Mouse (Mus musculus) c-Kit-positive CD71-negative TER-119-negative erythroid progenitor cells, embryonic 14.5 days (primary cell): ENCODE data around the gene Ube2r2.

Experiments used
- DNase-seq: peaks from one replicate; pipeline ENCODE4 v3.0.0-alpha.2; 2013; ENCODE audit warnings: low read depth

The Ube2r2 gene

DNA sequence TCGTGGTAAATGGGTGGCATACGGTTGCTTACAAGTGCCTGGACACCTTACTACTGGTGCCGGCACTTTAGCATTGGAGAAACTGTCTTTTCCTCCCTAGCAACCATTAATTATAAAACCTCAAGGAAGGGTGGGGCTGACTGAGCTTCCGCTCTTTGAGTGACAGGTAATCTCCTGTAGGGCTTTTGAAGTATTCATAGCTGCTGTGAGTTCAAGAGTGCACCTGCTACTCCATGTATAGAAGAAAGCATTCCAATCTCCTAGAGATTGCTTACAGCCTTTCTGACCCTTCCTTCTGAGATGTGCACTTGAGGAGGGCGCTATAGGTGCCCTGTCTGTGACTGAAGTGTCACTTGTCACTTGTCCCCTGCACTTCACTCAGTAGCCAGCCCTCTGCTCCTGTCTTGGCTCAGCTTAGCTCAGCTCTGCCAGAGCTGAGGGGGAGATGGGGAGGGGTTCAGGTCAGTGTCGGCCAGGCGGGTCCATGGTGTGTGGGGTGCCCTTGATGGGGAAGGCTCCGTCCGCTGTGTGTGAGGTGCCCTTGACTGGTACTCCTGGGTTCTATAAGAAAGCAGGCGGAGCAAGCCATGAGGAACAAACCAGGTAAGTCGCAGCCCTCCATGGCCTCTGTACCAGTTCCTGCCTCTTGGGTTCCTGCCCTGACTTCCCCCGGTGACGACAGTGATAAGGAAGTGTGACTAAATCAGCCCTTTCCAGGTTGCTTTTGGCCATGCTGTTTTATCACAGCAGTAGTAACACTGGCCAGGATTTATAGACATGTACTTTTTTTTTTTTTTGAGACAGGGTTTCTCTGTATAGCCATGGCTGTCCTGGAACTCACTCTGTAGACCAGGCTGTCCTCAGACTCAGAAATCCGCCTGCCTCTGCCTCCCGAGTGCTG is 44.5 kb downstream of the Ube2r2 start:
- no peak for DNase-seq

DNA sequence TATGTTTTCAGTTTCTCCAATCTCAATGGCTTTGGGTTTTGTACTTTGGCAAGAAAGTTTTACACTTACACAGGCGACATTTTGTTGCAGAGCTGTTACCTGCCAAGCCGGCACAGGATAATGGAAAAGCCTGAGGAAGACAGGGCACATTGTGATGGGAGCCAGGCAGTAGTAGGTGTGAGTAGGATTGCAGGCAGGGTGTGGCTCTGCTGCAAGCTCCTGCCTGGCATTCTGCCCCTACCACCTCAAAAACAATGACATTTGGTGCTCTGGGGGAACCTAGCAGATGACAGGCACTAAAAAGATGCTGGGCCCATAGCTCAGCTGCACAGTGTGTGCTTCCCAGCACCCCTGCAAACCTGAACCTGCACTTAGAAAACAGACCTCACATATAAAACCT is 54.3 kb downstream of the Ube2r2 start:
- DNase-seq = no peak

DNA sequence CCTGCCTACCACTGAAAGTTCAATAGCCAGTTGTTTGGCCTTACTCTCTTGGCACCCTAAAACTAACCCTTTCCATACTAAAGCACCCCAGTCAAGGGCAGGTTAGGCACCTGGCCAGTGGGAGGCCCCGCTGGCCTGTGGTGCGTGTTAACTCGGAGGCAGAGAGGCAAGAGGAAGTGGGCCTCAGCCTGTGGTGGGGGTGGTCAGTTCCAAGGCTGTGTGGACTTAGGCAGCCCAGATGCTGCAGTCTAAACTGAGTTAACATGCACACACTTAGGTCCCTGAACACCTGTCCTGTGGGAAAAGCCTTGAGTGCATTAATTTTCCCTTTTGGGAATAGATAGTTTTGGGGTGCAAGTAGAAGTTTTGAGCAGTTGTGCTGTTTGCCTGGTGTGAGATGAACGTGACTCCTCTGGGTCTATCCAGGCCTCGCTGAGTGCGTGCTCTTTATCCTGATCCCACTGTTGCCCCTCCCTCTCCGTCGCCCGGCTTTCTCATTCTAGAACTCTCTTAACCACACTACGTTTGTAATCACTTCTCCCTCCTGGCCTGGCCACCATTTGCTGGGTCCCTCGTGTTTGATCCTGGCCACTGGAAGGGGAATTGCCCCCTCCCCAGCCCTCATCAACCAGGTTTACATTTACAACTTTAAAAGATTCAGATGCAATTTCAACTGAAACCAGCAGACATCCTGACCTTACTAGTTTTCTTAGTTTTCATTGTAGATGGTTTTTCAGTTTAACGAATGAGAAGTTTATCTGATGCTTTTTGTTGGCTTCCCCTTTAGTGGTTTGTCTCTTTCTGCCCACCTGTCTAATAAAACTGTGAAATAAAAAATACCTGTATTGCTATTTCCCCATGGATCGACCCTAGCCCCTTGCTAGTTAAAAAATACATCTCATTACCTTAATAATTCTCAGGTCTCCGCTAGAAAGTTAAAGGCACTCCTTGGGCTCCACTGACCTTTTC is 57.3 kb downstream of the Ube2r2 start:
- DNase-seq = no peak

DNA sequence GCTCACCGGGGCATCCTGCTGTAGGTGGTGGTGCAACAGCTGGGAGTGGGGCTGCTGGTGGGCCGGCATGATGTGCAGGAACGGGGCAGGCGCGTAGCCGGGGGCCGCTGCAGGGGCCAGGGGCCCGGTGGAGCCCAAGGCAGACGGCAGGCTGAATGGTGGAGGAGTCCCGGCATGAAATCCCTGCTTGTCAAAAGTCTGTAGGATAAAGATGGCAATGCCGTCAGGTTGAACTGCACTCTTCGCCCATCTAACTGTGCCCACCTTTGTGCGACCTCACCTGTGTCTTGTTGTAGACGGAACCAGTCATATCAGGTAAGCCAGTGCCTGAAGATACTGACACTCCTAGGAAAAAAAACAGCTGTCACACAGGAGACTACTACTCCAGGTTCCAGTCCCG is 59.8 kb downstream of the Ube2r2 start:
- DNase-seq = no peak

DNA sequence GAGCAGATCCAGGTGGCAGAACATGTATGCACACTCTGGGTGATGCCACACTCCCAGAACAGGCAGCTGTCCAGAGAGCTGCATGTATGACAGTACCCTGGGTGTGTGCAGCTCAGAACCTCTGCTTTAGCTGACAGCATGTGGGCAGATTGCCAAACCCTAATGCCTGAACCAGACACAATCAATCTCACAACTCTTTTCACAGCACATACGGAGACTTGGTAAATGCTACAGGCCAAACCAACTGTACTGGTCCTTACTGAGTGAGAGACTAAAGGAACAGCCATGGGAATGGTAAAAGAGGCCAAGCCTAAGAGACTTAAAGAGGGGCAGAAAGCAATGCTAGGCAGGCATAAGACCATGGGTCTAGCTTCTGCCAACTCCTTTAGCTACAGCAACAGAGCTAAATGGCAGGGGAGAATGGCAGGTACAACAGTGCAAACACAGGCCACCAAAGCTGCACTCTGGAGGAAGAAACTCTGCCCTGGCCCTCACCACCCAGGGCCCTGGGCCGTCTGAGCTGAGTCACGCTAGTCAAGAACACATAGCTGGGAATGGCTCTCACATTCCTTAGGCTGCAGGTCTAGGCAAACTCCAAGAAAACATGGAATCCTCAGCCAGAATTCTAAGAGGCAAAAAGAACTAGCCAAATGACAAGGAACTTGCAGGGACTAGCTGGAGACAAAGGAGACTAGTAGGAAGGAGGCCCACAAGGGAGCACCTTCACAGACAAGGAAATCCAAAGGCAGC is 61.5 kb downstream of the Ube2r2 start:
- DNase-seq = no peak

DNA sequence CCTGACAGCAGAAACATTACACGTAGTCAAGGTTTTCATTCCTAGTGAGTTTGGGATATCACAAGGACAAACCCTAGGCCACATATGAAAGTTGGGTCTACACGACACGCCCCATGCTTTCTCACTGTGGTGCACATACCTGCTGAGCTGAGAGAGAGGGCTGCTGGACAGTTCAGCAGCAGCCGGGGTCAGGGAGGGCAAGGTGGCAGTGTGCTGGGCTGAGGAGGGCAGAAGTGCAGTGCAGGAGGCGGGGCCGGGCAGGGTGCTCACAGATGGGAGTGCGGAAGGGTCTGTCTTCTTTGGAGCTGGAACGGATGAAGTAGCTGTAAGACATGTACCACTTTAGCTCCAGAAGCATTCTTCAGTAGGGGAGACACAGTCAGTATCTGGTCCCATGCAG is 66.6 kb downstream of the Ube2r2 start:
- DNase-seq = no peak

DNA sequence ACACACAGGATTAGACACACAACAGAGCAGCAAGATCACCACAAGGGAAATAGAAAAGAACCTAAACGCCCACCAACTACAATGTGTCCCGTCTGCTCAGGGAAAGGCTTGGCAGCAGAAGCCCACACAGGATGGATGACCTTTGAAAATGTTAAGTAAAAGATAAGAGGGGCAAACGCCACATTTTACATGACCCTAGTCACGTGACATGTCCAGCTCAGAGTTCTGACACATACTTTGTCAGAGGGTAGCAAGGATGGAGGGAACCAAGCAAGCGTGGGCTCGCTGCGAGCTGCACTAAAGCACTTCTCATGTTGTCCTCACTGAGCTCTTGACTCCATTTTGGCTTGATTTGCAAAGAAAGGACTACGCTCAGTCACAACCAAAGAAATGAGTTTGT is 70.2 kb downstream of the Ube2r2 start:
- no peak for DNase-seq

DNA sequence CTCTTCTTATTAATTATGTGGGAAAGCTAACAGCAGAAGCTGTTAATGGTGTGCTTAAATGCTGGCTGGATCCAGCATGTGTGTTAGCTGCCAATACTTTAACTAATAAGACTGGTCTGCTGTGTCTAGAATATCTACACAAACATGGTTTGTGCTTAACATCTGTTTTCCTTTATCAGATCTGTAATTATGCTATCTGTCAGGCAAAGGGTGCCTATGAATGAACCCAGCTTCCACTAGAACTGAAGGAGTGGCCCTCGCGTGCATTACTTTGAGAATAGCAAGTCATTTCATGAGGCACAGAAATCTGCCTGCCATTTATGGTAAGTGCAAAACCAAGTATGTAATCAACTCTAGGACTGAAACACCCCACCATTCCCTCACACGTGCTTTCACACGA is 72.5 kb downstream of the Ube2r2 start:
- no peak for DNase-seq

DNA sequence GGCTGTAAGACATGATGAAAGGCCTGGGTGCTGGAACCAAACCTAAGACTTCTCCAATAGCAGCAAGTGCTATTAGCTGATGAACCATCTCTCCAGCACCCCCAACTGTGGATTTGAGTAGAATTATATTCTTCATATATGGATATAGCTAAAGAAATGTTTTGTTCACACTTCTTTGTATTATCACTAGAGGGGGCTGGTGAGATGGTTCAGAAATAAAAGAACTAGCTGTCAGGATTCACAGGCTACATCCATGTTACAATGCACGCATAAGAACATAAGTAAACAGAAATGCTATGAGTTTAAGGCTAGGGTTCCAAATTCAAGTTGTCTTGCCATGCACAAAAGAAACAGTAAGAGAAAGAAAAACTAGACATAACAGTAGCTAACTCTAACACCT is 89.9 kb downstream of the Ube2r2 start:
- DNase-seq = peak; percentile 10

DNA sequence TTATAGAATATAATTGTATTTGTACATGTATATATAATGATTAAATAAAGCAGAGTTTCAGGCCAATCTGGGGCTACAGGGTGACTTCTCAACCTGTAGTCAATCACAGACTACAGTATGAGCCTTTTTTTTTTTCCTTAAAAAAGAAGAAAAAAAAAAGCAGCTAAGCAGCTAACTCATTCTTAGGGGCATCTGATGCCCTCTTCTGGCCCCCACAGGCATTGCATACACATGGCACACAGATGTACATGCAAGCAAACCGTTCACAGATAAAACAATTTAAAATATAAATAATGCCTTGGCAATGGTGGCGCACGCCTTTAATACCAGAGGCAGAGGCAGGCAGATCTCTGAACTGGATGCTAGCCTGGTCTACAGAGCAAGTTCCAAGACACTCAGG is 90.8 kb downstream of the Ube2r2 start:
- peak; percentile 37 for DNase-seq

DNA sequence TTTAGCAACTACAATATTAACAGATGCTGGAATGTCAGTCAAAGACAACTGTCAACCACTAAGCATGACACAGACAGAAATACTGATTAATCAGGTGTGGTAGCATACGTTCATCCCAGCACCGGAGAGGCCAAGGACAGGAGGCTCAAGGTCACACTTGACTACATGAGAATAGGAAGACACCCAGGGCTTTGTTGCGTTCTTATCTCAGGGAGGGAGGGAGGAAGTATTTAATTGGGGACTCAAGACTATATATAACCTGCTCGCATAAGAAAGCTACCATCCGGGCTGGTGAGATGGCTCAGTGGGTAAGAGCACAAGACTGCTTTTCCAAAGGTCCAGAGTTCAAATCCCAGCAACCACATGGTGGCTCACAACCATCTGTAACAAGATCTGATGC is 100.1 kb downstream of the Ube2r2 start:
- DNase-seq = no peak

DNA sequence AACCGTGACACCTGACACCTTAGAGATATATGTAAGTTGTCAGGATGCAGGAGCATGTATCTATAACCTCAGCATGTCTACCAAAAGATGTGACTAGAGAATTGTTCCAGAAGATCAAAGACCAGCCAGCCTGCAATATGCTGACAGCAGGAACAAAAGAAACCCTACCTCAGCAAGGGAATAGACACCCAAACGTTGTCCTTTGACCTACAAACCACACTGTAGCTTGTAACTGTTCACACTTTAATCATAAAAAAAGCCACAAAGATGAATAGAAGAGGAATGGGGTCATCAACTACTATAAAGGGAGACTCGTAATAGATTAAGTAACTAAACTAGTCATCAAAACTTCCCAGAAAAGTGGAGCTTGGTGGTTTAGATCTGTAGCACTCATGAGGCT is 105.4 kb downstream of the Ube2r2 start:
- DNase-seq = no peak
